Mouse (Mus musculus) monocyte, adult 2 months (primary cell): ENCODE results near the gene Mas1.

Source experiments
- DNase-seq, 2 experiments: peaks; one replicate each; pipeline ENCODE4 v3.0.0; 2022; ENCODE audit warnings: low spot score in 2 of 2, low read depth in 1 of 2

The Mas1 gene

GRCm38 (mm10) chr17:12875734-12876133 is 7.8 kb upstream of the Mas1 start, which contains the start of gene Mrgprh:
Gene Mrgprh (plus strand): TSS chr17:12876034.
- DNase-seq: no peak

- no peak for DNase-seq
Measured at GRCm38 (mm10) chr17:12872275-12873028, 4.5 kb upstream of the Mas1 start.

GRCm38 (mm10) chr17:12868640-12869039 is 697 bp upstream of the Mas1 start:
- no peak for DNase-seq

- no peak for DNase-seq
Measured at GRCm38 (mm10) chr17:12866853-12867252, 1.1 kb downstream of the Mas1 start.

- no peak for DNase-seq
Measured at GRCm38 (mm10) chr17:12865407-12865806, 2.5 kb downstream of the Mas1 start.

GRCm38 (mm10) chr17:12864111-12864510 is 3.8 kb downstream of the Mas1 start:
- DNase-seq: no peak

- no peak for DNase-seq
Measured at GRCm38 (mm10) chr17:12859006-12859520, 8.9 kb downstream of the Mas1 start.

GRCm38 (mm10) chr17:12858072-12858471 is 9.9 kb downstream of the Mas1 start:
- DNase-seq: no peak

GRCm38 (mm10) chr17:12857395-12857794 is 10.5 kb downstream of the Mas1 start:
- no peak for DNase-seq

- DNase-seq: no peak
Measured at GRCm38 (mm10) chr17:12854386-12854785, 13.6 kb downstream of the Mas1 start.

GRCm38 (mm10) chr17:12853821-12854220 is 14.1 kb downstream of the Mas1 start:
- no peak for DNase-seq

GRCm38 (mm10) chr17:12851689-12852088 is 16.3 kb downstream of the Mas1 start:
- DNase-seq: no peak

GRCm38 (mm10) chr17:12849778-12850382 is 18.1 kb downstream of the Mas1 start:
- DNase-seq: no peak

- DNase-seq: no peak
Measured at GRCm38 (mm10) chr17:12847736-12848135, 20.2 kb downstream of the Mas1 start.

- DNase-seq: no peak
Measured at GRCm38 (mm10) chr17:12846474-12846873, 21.5 kb downstream of the Mas1 start.

GRCm38 (mm10) chr17:12845862-12846261 is 22.1 kb downstream of the Mas1 start:
- no peak for DNase-seq

- no peak for DNase-seq
Measured at GRCm38 (mm10) chr17:12844540-12844939, 23.4 kb downstream of the Mas1 start.

GRCm38 (mm10) chr17:12843826-12844225 is 24.1 kb downstream of the Mas1 start:
- DNase-seq: no peak

GRCm38 (mm10) chr17:12839475-12840267 is 28.3 kb downstream of the Mas1 start:
- no peak for DNase-seq

- no peak for DNase-seq
Measured at GRCm38 (mm10) chr17:12835738-12836137, 32.2 kb downstream of the Mas1 start.

GRCm38 (mm10) chr17:12834826-12835225 is 33.1 kb downstream of the Mas1 start:
- no peak for DNase-seq

- DNase-seq: no peak
Measured at GRCm38 (mm10) chr17:12834317-12834716, 33.6 kb downstream of the Mas1 start.
